In genomic region chr8:72746061-72746460, GRCm38 (mm10) we compare ENCODE assay signal across 9 mouse cellular contexts. TPM values are rescaled to one million over a fixed set of nuclear protein-coding genes. Genes with fewer than 3 reads are reported as not detected.
DNase-seq lines count a peak whose midpoint lies in the region; ATAC-seq and TF ChIP-seq lines count a peak whose summit lies in the region.
"Had no signal": no experiment of that assay in that cellular context is flagged by ENCODE, and none has a peak within 500 bp of the region (broad histone marks: within the 10 kb centered on the region; RNA-seq: fewer than 3 reads in every experiment).

No protein-coding gene starts in this region.

- no peak overlapping the region for H3K4me3 ChIP-seq in forebrain, embryonic 13.5 days
- H3K4me3 ChIP-seq in intestine, embryonic 15.5 days (replicated peaks) = no peak overlapping the region
- no peak overlapping the region for H3K4me3 ChIP-seq in liver, embryonic 14.5 days (ENCODE audit: insufficient read depth in 1 of 2, low read depth in 2 of 2, low read length in 2 of 2)
- H3K4me3 ChIP-seq: myocyte had no signal

- H3K36me3 ChIP-seq in forebrain, embryonic 13.5 days (ENCODE audit: poor library complexity, severe bottlenecking) = peaks cover 100% of the 10 kb centered on the region
- peaks cover 59% of the 10 kb centered on the region for H3K36me3 ChIP-seq in intestine, embryonic 15.5 days
- peaks cover 9% of the 10 kb centered on the region; the same call in 1 of the 2 replicates for H3K36me3 ChIP-seq in liver, embryonic 14.5 days (replicated peaks; ENCODE audit: control insufficient read depth, insufficient read depth, low read depth)

- no peak overlapping the region for H3K27ac ChIP-seq in forebrain, embryonic 13.5 days
- no peak overlapping the region for H3K27ac ChIP-seq in intestine, embryonic 15.5 days
- H3K27ac ChIP-seq in liver, embryonic 14.5 days = no peak overlapping the region

- peak; percentile 89 for TF ChIP-seq CTCF in liver, embryonic 14.5 days (IDR thresholded peaks at IDR 0.05; ENCODE audit: low read depth)

- WGBS in forebrain, embryonic 13.5 days = 31% methylated on average over 5 of the region's 5 CpGs
- 45% methylated on average over 5 of the region's 5 CpGs for WGBS in intestine, embryonic 15.5 days
- WGBS in liver, embryonic 14.5 days (ENCODE audit: insufficient replicate concordance) = 30% methylated on average over 5 of the region's 5 CpGs

- peak; percentile 68 for DNase-seq in 3T3-L1 (ENCODE audit: low read depth, low spot score)
- peak; percentile 55 for DNase-seq in CD4-positive helper T cell, adult 2 months (ENCODE audit: low read depth, low spot score)
- peak; percentile 15 for DNase-seq in c-Kit-positive CD71-positive TER-119-positive erythroid progenitor cells, embryonic 14.5 days (ENCODE audit: low spot score)
- peak in 1 of 3 experiments; percentile 10 for DNase-seq in liver, embryonic 14.5 days (ENCODE audit: low read depth in 3 of 3, low spot score in 3 of 3)
- DNase-seq in retina, embryonic 14.5 days (ENCODE audit: low spot score) = peak; percentile 68

- TF ChIP-seq EP300 in liver, embryonic 14.5 days (IDR thresholded peaks at IDR 0.05; ENCODE audit: low read depth) = no peak

- no peaks in the 10 kb centered on the region for H3K4me1 ChIP-seq in forebrain, embryonic 13.5 days
- H3K4me1 ChIP-seq in intestine, embryonic 15.5 days (replicated peaks) = no peaks in the 10 kb centered on the region
- H3K4me1 ChIP-seq in liver, embryonic 14.5 days (replicated peaks; ENCODE audit: control insufficient read depth in 2 of 2, insufficient read depth in 2 of 2, low read length in 1 of 2) = no peaks in the 10 kb centered on the region

- no peaks in the 10 kb centered on the region for H3K27me3 ChIP-seq in forebrain, embryonic 13.5 days
- H3K27me3 ChIP-seq in intestine, embryonic 15.5 days (replicated peaks) = no peaks in the 10 kb centered on the region
- H3K27me3 ChIP-seq in liver, embryonic 14.5 days (ENCODE audit: control insufficient read depth, insufficient read depth, low read length) = no peaks in the 10 kb centered on the region

- ATAC-seq in forebrain, embryonic 13.5 days = peak; percentile 70
- peak; percentile 59; the same call in 1 of the 2 replicates for ATAC-seq in intestine, embryonic 15.5 days
- no peak for ATAC-seq in liver, embryonic 14.5 days (ENCODE audit: insufficient read depth)
- ATAC-seq in monocyte, adult 5-6 weeks (replicated peaks; ENCODE audit: insufficient number of reproducible peaks, low FRiP score, low TSS enrichment, poor library complexity, severe bottlenecking) = no peak

- H3K4me2 ChIP-seq in forebrain, embryonic 13.5 days = no peak overlapping the region
- H3K4me2 ChIP-seq in intestine, embryonic 15.5 days (replicated peaks) = no peak overlapping the region
- no peak overlapping the region for H3K4me2 ChIP-seq in liver, embryonic 14.5 days (ENCODE audit: low read depth)

- no peaks in the 10 kb centered on the region for H3K9me3 ChIP-seq in forebrain, embryonic 13.5 days (replicated peaks)
- no peaks in the 10 kb centered on the region for H3K9me3 ChIP-seq in intestine, embryonic 15.5 days
- H3K9me3 ChIP-seq in liver, embryonic 14.5 days (ENCODE audit: control insufficient read depth, low read length) = no peaks in the 10 kb centered on the region

- H3K9ac ChIP-seq in forebrain, embryonic 13.5 days = no peak overlapping the region
- H3K9ac ChIP-seq in intestine, embryonic 15.5 days = no peak overlapping the region
- no peak overlapping the region for H3K9ac ChIP-seq in liver, embryonic 14.5 days (replicated peaks)

RNA-seq across cellular contexts. Expression of gene F2rl3, which starts 15.6 kb away (rescaled TPM):
- 0.57 and 0.87 TPM in 2 replicates for polyA plus RNA-seq in forebrain, embryonic 13.5 days (2015; fragmentation: Nextera tagmentation; extraction: Ambion mirVana)
- 3.5 TPM in 2 replicates for polyA plus RNA-seq in intestine, embryonic 15.5 days (2015; fragmentation: Nextera tagmentation; extraction: Ambion mirVana)
- 3.9 and 5.2 TPM in 2 replicates for polyA plus RNA-seq in liver, embryonic 14.5 days (2012; rRNA removed)
- polyA plus RNA-seq in liver, embryonic 14.5 days (2014; fragmentation: Nextera tagmentation; extraction: Ambion mirVana) = 2.8 and 3.8 TPM in 2 replicates
- 1.6 TPM in 1 of 3 replicates, not detected in the others for total RNA-seq in monocyte, adult 5-6 weeks (2017)

RNA-seq across cellular contexts. Expression of gene Sin3b, which starts 23.0 kb away (rescaled TPM):
- 185 and 197 TPM in 2 replicates for polyA plus RNA-seq in forebrain, embryonic 13.5 days (2015; fragmentation: Nextera tagmentation; extraction: Ambion mirVana)
- polyA plus RNA-seq in intestine, embryonic 15.5 days (2015; fragmentation: Nextera tagmentation; extraction: Ambion mirVana) = 132 and 150 TPM in 2 replicates
- 47.6 and 57.0 TPM in 2 replicates for polyA plus RNA-seq in liver, embryonic 14.5 days (2012; rRNA removed)
- 68.7 and 70.3 TPM in 2 replicates for polyA plus RNA-seq in liver, embryonic 14.5 days (2014; fragmentation: Nextera tagmentation; extraction: Ambion mirVana)
- 122 to 164 TPM (median 146 TPM) in 3 replicates for total RNA-seq in monocyte, adult 5-6 weeks (2017)

Comparison
In these comparisons a context has a peak if more than half of its experiments do, and no peak if none do; other contexts are left out.
1. ATAC-seq: peak in forebrain, embryonic 13.5 days (single experiment) and intestine, embryonic 15.5 days (single experiment); none in liver, embryonic 14.5 days (single experiment) and monocyte, adult 5-6 weeks (single experiment).